Mouse (Mus musculus) MEL (cell line): ENCODE results near the gene Fam204a. TPM values are rescaled to one million over a fixed set of nuclear protein-coding genes. Genes with fewer than 3 reads are reported as not detected.
A peak's percentile ranks its signal among the peaks of the same experiment; 100 is the strongest.

Experiments
- DNase-seq: peaks from one replicate; pipeline ENCODE4 v3.0.0; 2011; ENCODE audit warnings: low read depth, low spot score
- H3K27ac ChIP-seq: 2 replicates; pipeline ENCODE4 v1.5.1; 2012; ENCODE audit warnings: low read depth, mild to moderate bottlenecking, control low read depth, low read length, moderate library complexity; ENCODE audit not compliant: control insufficient read depth
- H3K27me3 ChIP-seq, 2 experiments: fragments of 150-350 bp in 1 of 2; sonication (generic) in 1 of 2; 2 replicates each; pipeline ENCODE4 v1.6.1; 2012; ENCODE audit warnings: low read length in 2 of 2, mild to moderate bottlenecking in 2 of 2, improper control_type of control experiment in 1 of 2, moderate library complexity in 1 of 2; ENCODE audit not compliant: insufficient read depth in 2 of 2, control insufficient read depth in 1 of 2
- H3K36me3 ChIP-seq, 2 experiments: 2 replicates each; pipeline ENCODE4 v1.6.1; 2012 to 2014; ENCODE audit warnings: low read length in 2 of 2, improper control_type of control experiment in 1 of 2, inconsistent platforms in 1 of 2, mild to moderate bottlenecking in 1 of 2; ENCODE audit not compliant: insufficient read depth in 2 of 2, control insufficient read depth in 1 of 2
- H3K4me1 ChIP-seq, 2 experiments: fragments of 150-350 bp in 1 of 2; sonication (generic) in 1 of 2; 2 replicates each; pipeline ENCODE4 v1.6.1; 2012; ENCODE audit warnings: low read length in 2 of 2, improper control_type of control experiment in 1 of 2, mild to moderate bottlenecking in 1 of 2; ENCODE audit not compliant: insufficient read depth in 2 of 2, control insufficient read depth in 1 of 2
- H3K4me3 ChIP-seq, 2 experiments: fragments of 150-350 bp in 1 of 2; sonication (generic) in 1 of 2; 2 replicates each; pipeline ENCODE4 v1.5.1; 2012; ENCODE audit warnings: low read depth in 2 of 2, low read length in 2 of 2, mild to moderate bottlenecking in 2 of 2, moderate library complexity in 2 of 2, control low read depth in 1 of 2, improper control_type of control experiment in 1 of 2; ENCODE audit not compliant: control insufficient read depth in 1 of 2, insufficient read depth in 1 of 2
- H3K79me2 ChIP-seq: 2 replicates; pipeline ENCODE4 v1.6.1; 2012; ENCODE audit warnings: mild to moderate bottlenecking, low read length, moderate library complexity; ENCODE audit not compliant: control insufficient read depth, poor library complexity, insufficient read depth
- H3K9ac ChIP-seq: 2 replicates; pipeline ENCODE4 v1.6.1; 2012; ENCODE audit warnings: low read depth, mild to moderate bottlenecking, control low read depth, low read length, moderate library complexity; ENCODE audit not compliant: control insufficient read depth, poor library complexity, severe bottlenecking
- H3K9me3 ChIP-seq: fragments of 150-350 bp; sonication (generic); replicated peaks from 2 replicates; pipeline ENCODE4 v1.6.1; 2012; ENCODE audit warnings: mild to moderate bottlenecking, low read length, improper control_type of control experiment, moderate library complexity; ENCODE audit not compliant: insufficient read depth
- BHLHE40 ChIP-seq: IDR thresholded peaks from 2 replicates; pipeline ENCODE4 v1.6.1; 2012; ENCODE audit warnings: low read depth, mild to moderate bottlenecking, inconsistent platforms, low read length, improper control_type of control experiment, borderline replicate concordance
- CHD1 ChIP-seq: IDR thresholded peaks from 2 replicates; pipeline ENCODE4 v1.6.1; 2012; ENCODE audit warnings: low read depth, mild to moderate bottlenecking, inconsistent platforms, low read length, improper control_type of control experiment
- ELF1 ChIP-seq: IDR thresholded peaks from 2 replicates; pipeline ENCODE4 v1.6.1; 2014; ENCODE audit warnings: low read depth, mild to moderate bottlenecking, inconsistent platforms, low read length, improper control_type of control experiment, moderate library complexity
- EP300 ChIP-seq, 2 experiments: IDR thresholded peaks; 2 replicates each; pipeline ENCODE4 v1.6.1; 2011; ENCODE audit warnings: improper control_type of control experiment in 2 of 2, low read length in 2 of 2, low read depth in 1 of 2, mild to moderate bottlenecking in 1 of 2
- ETS1 ChIP-seq: IDR thresholded peaks from 2 replicates; pipeline ENCODE4 v1.6.1; 2012; ENCODE audit warnings: low read depth, mild to moderate bottlenecking, inconsistent platforms, low read length, improper control_type of control experiment, moderate library complexity
- GATA1 ChIP-seq: IDR thresholded peaks from 2 replicates; pipeline ENCODE4 v1.6.1; 2011; ENCODE audit warnings: low read depth, low read length, improper control_type of control experiment
- JUND ChIP-seq: IDR thresholded peaks from 2 replicates; pipeline ENCODE4 v1.6.1; 2011; ENCODE audit warnings: low read depth, mild to moderate bottlenecking, improper control_type of control experiment, low read length
- MAFK ChIP-seq: IDR thresholded peaks from 2 replicates; pipeline ENCODE4 v1.6.1; 2011; ENCODE audit warnings: low read depth, mild to moderate bottlenecking, low read length, improper control_type of control experiment, borderline replicate concordance
- MXI1 ChIP-seq: IDR thresholded peaks from 2 replicates; pipeline ENCODE4 v1.6.1; 2011; ENCODE audit warnings: mild to moderate bottlenecking, low read depth, low read length, improper control_type of control experiment
- NRF1 ChIP-seq: IDR thresholded peaks from 2 replicates; pipeline ENCODE4 v1.6.1; 2014; ENCODE audit warnings: low read depth, mild to moderate bottlenecking, inconsistent platforms, low read length, improper control_type of control experiment, moderate library complexity; ENCODE audit not compliant: poor library complexity, insufficient read depth, severe bottlenecking
- POLR2A ChIP-seq, 2 experiments: IDR thresholded peaks; 2 replicates each; pipeline ENCODE4 v1.6.1; 2011 to 2012; ENCODE audit warnings: low read length in 2 of 2, mild to moderate bottlenecking in 2 of 2, control low read depth in 1 of 2, improper control_type of control experiment in 1 of 2, low read depth in 1 of 2, moderate library complexity in 1 of 2; ENCODE audit not compliant: control insufficient read depth in 1 of 2, insufficient read depth in 1 of 2, poor library complexity in 1 of 2
- POLR2AphosphoS2 ChIP-seq: IDR thresholded peaks from 2 replicates; pipeline ENCODE4 v1.6.1; 2011; ENCODE audit warnings: low read length, improper control_type of control experiment
- POLR2AphosphoS5 ChIP-seq: IDR thresholded peaks from 2 replicates; pipeline ENCODE4 v1.6.1; 2012; ENCODE audit warnings: low read depth, borderline replicate concordance, mild to moderate bottlenecking, inconsistent platforms, low read length, moderate library complexity, mixed read lengths
- RAD21 ChIP-seq: IDR thresholded peaks from 2 replicates; pipeline ENCODE4 v1.6.1; 2011; ENCODE audit warnings: mild to moderate bottlenecking, low read depth, low read length, improper control_type of control experiment
- RCOR1 ChIP-seq: IDR thresholded peaks from 2 replicates; pipeline ENCODE4 v1.6.1; 2012; ENCODE audit warnings: low read depth, mild to moderate bottlenecking, inconsistent platforms, low read length, improper control_type of control experiment
- SMC3 ChIP-seq: IDR thresholded peaks from 2 replicates; pipeline ENCODE4 v1.6.1; 2011; ENCODE audit warnings: low read depth, low read length, improper control_type of control experiment
- TBP ChIP-seq: IDR thresholded peaks from 2 replicates; pipeline ENCODE4 v1.8.0; 2011; ENCODE audit warnings: low read depth, low read length, improper control_type of control experiment
- TCF12 ChIP-seq: IDR thresholded peaks from 2 replicates; pipeline ENCODE4 v1.6.1; 2014; ENCODE audit warnings: low read depth, mild to moderate bottlenecking, inconsistent platforms, low read length, improper control_type of control experiment, moderate library complexity
- UBTF ChIP-seq: IDR thresholded peaks from 2 replicates; pipeline ENCODE4 v1.6.1; 2012; ENCODE audit warnings: low read depth, mild to moderate bottlenecking, inconsistent platforms, low read length, improper control_type of control experiment, moderate library complexity, borderline replicate concordance; ENCODE audit not compliant: insufficient read depth
- ZC3H11A ChIP-seq: IDR thresholded peaks from 2 replicates; pipeline ENCODE4 v1.6.1; 2012; ENCODE audit warnings: low read depth, mild to moderate bottlenecking, inconsistent platforms, low read length, improper control_type of control experiment
- ZKSCAN1 ChIP-seq: IDR thresholded peaks from 2 replicates; pipeline ENCODE4 v1.6.1; 2012; ENCODE audit warnings: low read depth, mild to moderate bottlenecking, inconsistent platforms, low read length, improper control_type of control experiment, moderate library complexity
- ZMIZ1 ChIP-seq: IDR thresholded peaks from 2 replicates; pipeline ENCODE4 v1.6.1; 2012; ENCODE audit warnings: low read depth, mild to moderate bottlenecking, inconsistent platforms, low read length, improper control_type of control experiment, moderate library complexity
- ZNF384 ChIP-seq: IDR thresholded peaks from 2 replicates; pipeline ENCODE4 v1.6.1; 2012; ENCODE audit warnings: low read depth, mild to moderate bottlenecking, inconsistent platforms, low read length, improper control_type of control experiment
- polyA plus RNA-seq, 2 experiments: library from polyadenylated mRNA; stranded (reverse) in 1 of 2; unstranded in 1 of 2; fragments of >175 nt in 1 of 2; fragments of >200 nt in 1 of 2; gene quantifications; 2 replicates each; pipeline versions ENCODE4 v1.2.1 to v1.2.4; 2012; ENCODE audit warnings: low replicate concordance in 2 of 2, low read depth in 1 of 2; ENCODE audit not compliant: insufficient read length in 2 of 2, insufficient read depth in 1 of 2, missing spikeins in 1 of 2
- total RNA-seq: library from RNA; depleted of rRNA; stranded (reverse); fragments of 300-350 nt; gene quantifications from 2 replicates; pipeline ENCODE4 v1.2.3, GENCODE M21; 2012

The Fam204a gene
- total and polyA plus RNA-seq, 3 experiments: 51.2 to 54.0 TPM; not detected in 1

DNA sequence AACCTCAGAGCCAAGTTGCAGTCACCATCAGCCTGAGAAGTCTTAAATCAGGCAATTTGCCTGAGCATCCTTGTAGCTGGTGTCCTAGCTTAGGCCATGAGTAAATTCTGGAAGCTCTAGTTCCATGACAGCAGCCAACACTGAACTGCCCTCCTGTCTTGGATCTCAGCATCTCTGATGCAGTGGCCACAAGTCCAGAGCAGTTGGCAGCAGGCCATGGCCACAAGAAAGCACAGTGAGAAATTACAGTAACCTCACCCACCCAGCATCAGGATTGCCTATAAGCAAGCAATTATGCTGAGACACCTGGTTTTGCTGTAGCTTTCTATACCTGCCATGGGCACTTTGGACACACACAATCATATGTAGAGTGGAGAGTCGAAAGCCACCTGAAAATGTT is 73.4 kb downstream of the Fam204a start:
- TF ChIP-seq MXI1 (no peak), SMC3 (no peak)
- TF ChIP-seq, all 39 proteins: peak for 0
- H3K36me3 ChIP-seq: peaks cover 9 to 13% of the 10 kb centered on the region in 2 experiments; a peak in 3 of 4 replicates
- H3K4me1 ChIP-seq: peaks cover 8 to 11% of the 10 kb centered on the region in 2 experiments; a peak in 3 of 4 replicates
- no peak overlapping the region for H3K27ac ChIP-seq
- no peaks in the 10 kb centered on the region for H3K27me3 ChIP-seq
- no peaks in the 10 kb centered on the region; the same call in 1 of the 2 replicates for H3K79me2 ChIP-seq
- no peak overlapping the region for H3K9ac ChIP-seq
- no peak for DNase-seq
- H3K4me3 ChIP-seq: no peak overlapping the region
- H3K9me3 ChIP-seq: no peaks in the 10 kb centered on the region

DNA sequence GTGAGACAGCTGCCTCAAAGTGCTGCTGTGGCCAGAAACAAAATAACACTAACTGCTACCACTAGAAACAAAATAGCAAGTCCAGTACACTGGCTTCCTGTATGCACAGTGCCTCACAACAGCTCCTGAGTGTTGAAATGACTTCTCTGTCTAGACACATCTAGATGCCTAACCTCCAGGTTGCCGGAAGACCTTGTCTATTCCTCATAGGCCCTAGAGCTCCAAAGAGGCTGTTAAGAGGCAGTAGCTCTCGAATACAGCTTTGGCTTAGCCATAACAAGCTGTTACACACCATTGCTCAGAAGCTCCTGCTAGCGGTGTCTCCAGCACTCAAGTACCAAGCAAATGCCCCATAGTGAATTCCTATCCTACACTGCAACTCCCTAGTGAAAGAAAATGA is 76.4 kb downstream of the Fam204a start:
- H3K27ac ChIP-seq: no peak overlapping the region
- peaks cover 9 to 24% of the 10 kb centered on the region in 2 experiments; a peak in 3 of 4 replicates for H3K36me3 ChIP-seq
- H3K27me3 ChIP-seq: no peaks in the 10 kb centered on the region
- H3K9me3 ChIP-seq: no peaks in the 10 kb centered on the region
- peaks cover 15% of the 10 kb centered on the region for H3K79me2 ChIP-seq
- no peak overlapping the region for H3K9ac ChIP-seq
- H3K4me1 ChIP-seq: peaks cover 18 to 26% of the 10 kb centered on the region in 2 experiments
- DNase-seq: no peak
- no peak overlapping the region for H3K4me3 ChIP-seq
- TF ChIP-seq POLR2A (IDR thresholded peaks at IDR 0.05; ENCODE audit: control insufficient read depth in 1 of 2, insufficient read depth in 1 of 2, low read depth in 1 of 2, low read length in 2 of 2, poor library complexity in 1 of 2): no peak
- TF ChIP-seq JUND: no peak
- no peak for TF ChIP-seq MAFK
- no peak for TF ChIP-seq ZKSCAN1
- no peak for TF ChIP-seq ZMIZ1
- TF ChIP-seq POLR2AphosphoS5: no peak

DNA sequence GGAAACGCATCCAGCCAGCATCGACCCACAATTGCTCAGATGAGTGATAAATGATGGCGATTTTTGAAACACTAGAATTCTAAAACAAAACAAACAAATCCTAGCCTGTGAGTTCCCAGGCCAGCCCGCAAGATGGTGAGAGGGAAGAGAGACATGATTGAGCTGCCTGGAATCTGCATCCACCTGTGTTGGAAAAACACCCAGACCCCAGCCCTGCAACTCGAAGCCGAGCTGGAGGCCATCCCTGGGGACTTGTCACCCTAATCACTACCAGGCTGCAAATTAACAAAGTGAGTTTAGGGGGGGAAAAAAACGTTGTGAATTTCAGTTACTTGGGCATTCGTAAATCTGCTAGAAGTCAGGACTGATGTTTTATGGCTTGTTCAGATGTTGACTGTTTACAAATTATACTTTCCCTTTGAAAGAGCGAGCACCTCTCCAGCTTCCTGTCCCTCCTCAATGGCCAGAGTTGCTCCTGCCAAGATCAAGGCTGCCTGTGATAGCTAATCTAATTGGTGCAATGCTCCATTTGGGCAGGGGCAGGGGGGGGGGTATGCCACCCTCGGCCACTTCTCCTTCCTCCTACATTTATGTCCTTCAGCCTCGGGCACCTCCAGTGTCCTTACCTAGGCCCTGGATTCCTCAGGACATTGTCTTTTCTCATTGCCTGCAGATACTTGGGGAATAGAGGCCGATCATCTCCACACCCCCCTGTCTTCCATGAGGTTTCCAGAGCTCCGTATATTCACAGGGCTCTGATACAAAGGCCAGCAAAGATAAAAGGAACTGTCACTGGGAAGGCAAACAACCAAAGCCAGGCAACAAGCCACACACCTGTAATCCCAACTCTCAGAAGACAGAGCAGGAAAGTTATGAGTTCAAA is 77.2 kb downstream of the Fam204a start:
- Histone ChIP-seq H3K27me3 (no peaks in the 10 kb centered on the region), H3K36me3 (peaks cover 9 to 24% of the 10 kb centered on the region in 2 experiments; a peak in 3 of 4 replicates), H3K9me3 (no peaks in the 10 kb centered on the region), H3K27ac (no peak overlapping the region; the same call in 1 of the 2 replicates), H3K79me2 (peaks cover 19% of the 10 kb centered on the region), H3K4me1 (peaks cover 18 to 26% of the 10 kb centered on the region in 2 experiments), H3K4me3 (0 out of 4 replicates have a peak overlapping the region, but pooled peaks of 1 of the 2 experiments have one; percentile 8), H3K9ac (no peak overlapping the region)
- no peak for DNase-seq
- TF ChIP-seq NRF1 (no peak), ETS1 (no peak), TBP (no peak), ZKSCAN1 (no peak), RAD21 (no peak), BHLHE40 (no peak), POLR2AphosphoS2 (no peak), ZNF384 (no peak), CHD1 (no peak), ELF1 (no peak), RCOR1 (0 out of 2 replicates have a peak, but pooled peaks have one; percentile 26), TCF12 (peak; percentile 72), EP300 (IDR thresholded peaks at IDR 0.05; ENCODE audit: low read depth in 1 of 2, low read length in 2 of 2) (peak; percentile 69), MAFK (no peak), GATA1 (peak; percentile 8; the same call in 1 of the 2 replicates), UBTF (no peak), ZC3H11A (no peak), ZMIZ1 (no peak)
